Mouse (Mus musculus): Measurements from ENCODE around the gene Ampd3. TPM values are rescaled to one million over a fixed set of nuclear protein-coding genes. Genes with fewer than 3 reads are reported as not detected.
A peak's percentile ranks its signal among the peaks of the same experiment; 100 is the strongest.

The Ampd3 gene
- polyA plus RNA-seq, 1 experiment from 2014 or later: 7.8 TPM

- WGBS: 87% methylated on average over 8 of the region's 8 CpGs
- H3K27me3 ChIP-seq (ENCODE audit: control insufficient read depth, insufficient read depth, low read length): no peaks in the 10 kb centered on the region
- no peak for DNase-seq
These were observed 43.0 kb downstream of the Ampd3 start for GRCm38 (mm10) chr7:110810995-110811394.

GRCm38 (mm10) chr7:110811529-110811928 lies 43.5 kb downstream of the Ampd3 start:
- H3K4me1 ChIP-seq (ENCODE audit: control insufficient read depth, insufficient read depth, low read length): no peaks in the 10 kb centered on the region
- no peaks in the 10 kb centered on the region for H3K27me3 ChIP-seq (ENCODE audit: control insufficient read depth, insufficient read depth, low read length)
- 0 out of 2 replicates have a peak, but pooled peaks cover 3% of the 10 kb centered on the region for H3K36me3 ChIP-seq (ENCODE audit: control insufficient read depth, insufficient read depth, low read length)
- WGBS: 85% methylated on average over 5 of the region's 5 CpGs
- DNase-seq (no peak), ATAC-seq (ENCODE audit: low FRiP score, low TSS enrichment) (no peak)
- H3K9ac ChIP-seq (replicated peaks; ENCODE audit: low read length): no peak overlapping the region
- no peak overlapping the region for H3K4me2 ChIP-seq (ENCODE audit: low read length)
- no peaks in the 10 kb centered on the region for H3K9me3 ChIP-seq (ENCODE audit: control insufficient read depth, low read length)
- H3K27ac ChIP-seq (replicated peaks; ENCODE audit: low read depth, low read length): no peak overlapping the region
- H3K4me3 ChIP-seq (replicated peaks; ENCODE audit: low read depth, low read length): no peak overlapping the region

More at GRCm38 (mm10) chr7:110810995-110811394, 43.0 kb downstream of the Ampd3 start:
- no peaks in the 10 kb centered on the region for H3K9me3 ChIP-seq (ENCODE audit: control insufficient read depth, low read length)
- H3K4me2 ChIP-seq (ENCODE audit: low read length): no peak overlapping the region
- no peak overlapping the region for H3K27ac ChIP-seq (replicated peaks; ENCODE audit: low read depth, low read length)
- no peak for ATAC-seq (ENCODE audit: low FRiP score, low TSS enrichment)
- 0 out of 2 replicates have a peak, but pooled peaks cover 3% of the 10 kb centered on the region for H3K36me3 ChIP-seq (ENCODE audit: control insufficient read depth, insufficient read depth, low read length)
- no peak overlapping the region for H3K9ac ChIP-seq (replicated peaks; ENCODE audit: low read length)
- no peak overlapping the region for H3K4me3 ChIP-seq (replicated peaks; ENCODE audit: low read depth, low read length)
- H3K4me1 ChIP-seq (ENCODE audit: control insufficient read depth, insufficient read depth, low read length): no peaks in the 10 kb centered on the region

GRCm38 (mm10) chr7:110813983-110814382 lies 46.0 kb downstream of the Ampd3 start:
- H3K9me3 ChIP-seq (ENCODE audit: control insufficient read depth, low read length): no peaks in the 10 kb centered on the region
- no peak for DNase-seq
- WGBS: 85% methylated on average over 1 of the region's 1 CpGs

GRCm38 (mm10) chr7:110816037-110816436 lies 48.0 kb downstream of the Ampd3 start:
- peak; percentile 82 for DNase-seq
- Histone ChIP-seq H3K27ac (replicated peaks; ENCODE audit: low read depth, low read length) (no peak overlapping the region), H3K4me2 (ENCODE audit: low read length) (no peak overlapping the region), H3K9me3 (ENCODE audit: control insufficient read depth, low read length) (no peaks in the 10 kb centered on the region), H3K4me3 (replicated peaks; ENCODE audit: low read depth, low read length) (no peak overlapping the region), H3K36me3 (ENCODE audit: control insufficient read depth, insufficient read depth, low read length) (peaks cover 12% of the 10 kb centered on the region; the same call in 1 of the 2 replicates), H3K4me1 (ENCODE audit: control insufficient read depth, insufficient read depth, low read length) (no peaks in the 10 kb centered on the region), H3K9ac (replicated peaks; ENCODE audit: low read length) (no peak overlapping the region), H3K27me3 (ENCODE audit: control insufficient read depth, insufficient read depth, low read length) (no peaks in the 10 kb centered on the region)
- 74% methylated on average over 5 of the region's 5 CpGs for WGBS
- no peak for ATAC-seq (ENCODE audit: low FRiP score, low TSS enrichment)

More at GRCm38 (mm10) chr7:110813983-110814382, 46.0 kb downstream of the Ampd3 start:
- H3K4me1 ChIP-seq (ENCODE audit: control insufficient read depth, insufficient read depth, low read length): no peaks in the 10 kb centered on the region
- no peak overlapping the region for H3K4me2 ChIP-seq (ENCODE audit: low read length)
- no peak for ATAC-seq (ENCODE audit: low FRiP score, low TSS enrichment)
- H3K4me3 ChIP-seq (replicated peaks; ENCODE audit: low read depth, low read length): no peak overlapping the region
- no peaks in the 10 kb centered on the region for H3K27me3 ChIP-seq (ENCODE audit: control insufficient read depth, insufficient read depth, low read length)
- no peak overlapping the region for H3K27ac ChIP-seq (replicated peaks; ENCODE audit: low read depth, low read length)
- 0 out of 2 replicates have a peak, but pooled peaks cover 3% of the 10 kb centered on the region for H3K36me3 ChIP-seq (ENCODE audit: control insufficient read depth, insufficient read depth, low read length)
- no peak overlapping the region for H3K9ac ChIP-seq (replicated peaks; ENCODE audit: low read length)

GRCm38 (mm10) chr7:110818206-110818605 lies 50.2 kb downstream of the Ampd3 start:
- ATAC-seq (ENCODE audit: low FRiP score, low TSS enrichment) (no peak), DNase-seq (no peak)
- WGBS: 86% methylated on average over 6 of the region's 6 CpGs
- Histone ChIP-seq H3K27me3 (ENCODE audit: control insufficient read depth, insufficient read depth, low read length) (no peaks in the 10 kb centered on the region), H3K9me3 (ENCODE audit: control insufficient read depth, low read length) (no peaks in the 10 kb centered on the region), H3K4me1 (ENCODE audit: control insufficient read depth, insufficient read depth, low read length) (no peaks in the 10 kb centered on the region), H3K9ac (replicated peaks; ENCODE audit: low read length) (no peak overlapping the region), H3K4me3 (replicated peaks; ENCODE audit: low read depth, low read length) (no peak overlapping the region), H3K4me2 (ENCODE audit: low read length) (no peak overlapping the region), H3K36me3 (ENCODE audit: control insufficient read depth, insufficient read depth, low read length) (peaks cover 13% of the 10 kb centered on the region; the same call in 1 of the 2 replicates), H3K27ac (replicated peaks; ENCODE audit: low read depth, low read length) (no peak overlapping the region)

GRCm38 (mm10) chr7:110818787-110819350 lies 50.9 kb downstream of the Ampd3 start:
- no peak overlapping the region for H3K27ac ChIP-seq (replicated peaks; ENCODE audit: low read depth, low read length)
- H3K4me3 ChIP-seq (replicated peaks; ENCODE audit: low read depth, low read length): no peak overlapping the region
- no peaks in the 10 kb centered on the region for H3K9me3 ChIP-seq (ENCODE audit: control insufficient read depth, low read length)
- WGBS: 91% methylated on average over 11 of the region's 11 CpGs
- H3K4me2 ChIP-seq (ENCODE audit: low read length): no peak overlapping the region
- peaks cover 20% of the 10 kb centered on the region; the same call in 1 of the 2 replicates for H3K36me3 ChIP-seq (ENCODE audit: control insufficient read depth, insufficient read depth, low read length)
- no peaks in the 10 kb centered on the region for H3K4me1 ChIP-seq (ENCODE audit: control insufficient read depth, insufficient read depth, low read length)
- H3K9ac ChIP-seq (replicated peaks; ENCODE audit: low read length): no peak overlapping the region
- H3K27me3 ChIP-seq (ENCODE audit: control insufficient read depth, insufficient read depth, low read length): no peaks in the 10 kb centered on the region
- no peak for ATAC-seq (ENCODE audit: low FRiP score, low TSS enrichment)
- DNase-seq: no peak

GRCm38 (mm10) chr7:110821068-110821467 lies 53.1 kb downstream of the Ampd3 start:
- H3K27me3 ChIP-seq (ENCODE audit: control insufficient read depth, insufficient read depth, low read length): no peaks in the 10 kb centered on the region
- no peaks in the 10 kb centered on the region for H3K9me3 ChIP-seq (ENCODE audit: control insufficient read depth, low read length)
- no peak overlapping the region for H3K4me2 ChIP-seq (ENCODE audit: low read length)
- ATAC-seq (ENCODE audit: low FRiP score, low TSS enrichment) (no peak), DNase-seq (no peak)
- H3K36me3 ChIP-seq (ENCODE audit: control insufficient read depth, insufficient read depth, low read length): peaks cover 25% of the 10 kb centered on the region
- H3K4me3 ChIP-seq (replicated peaks; ENCODE audit: low read depth, low read length): no peak overlapping the region
- 63% methylated on average over 5 of the region's 5 CpGs for WGBS
- no peaks in the 10 kb centered on the region for H3K4me1 ChIP-seq (ENCODE audit: control insufficient read depth, insufficient read depth, low read length)
- no peak overlapping the region for H3K9ac ChIP-seq (replicated peaks; ENCODE audit: low read length)
- H3K27ac ChIP-seq (replicated peaks; ENCODE audit: low read depth, low read length): no peak overlapping the region

- Histone ChIP-seq H3K4me1 (ENCODE audit: control insufficient read depth, insufficient read depth, low read length) (no peaks in the 10 kb centered on the region), H3K36me3 (ENCODE audit: control insufficient read depth, insufficient read depth, low read length) (peaks cover 25% of the 10 kb centered on the region), H3K27me3 (ENCODE audit: control insufficient read depth, insufficient read depth, low read length) (no peaks in the 10 kb centered on the region), H3K27ac (replicated peaks; ENCODE audit: low read depth, low read length) (no peak overlapping the region), H3K4me2 (ENCODE audit: low read length) (no peak overlapping the region), H3K4me3 (replicated peaks; ENCODE audit: low read depth, low read length) (no peak overlapping the region), H3K9me3 (ENCODE audit: control insufficient read depth, low read length) (no peaks in the 10 kb centered on the region), H3K9ac (replicated peaks; ENCODE audit: low read length) (no peak overlapping the region)
- peak; percentile 51 for DNase-seq
- ATAC-seq (ENCODE audit: low FRiP score, low TSS enrichment): no peak
- 86% methylated on average over 3 of the region's 3 CpGs for WGBS
These were observed 53.6 kb downstream of the Ampd3 start for GRCm38 (mm10) chr7:110821653-110822052.

GRCm38 (mm10) chr7:110822055-110822454 lies 54.0 kb downstream of the Ampd3 start:
- no peak for DNase-seq
- H3K4me2 ChIP-seq (ENCODE audit: low read length): no peak overlapping the region
- 95% methylated on average over 4 of the region's 4 CpGs for WGBS

More at GRCm38 (mm10) chr7:110822055-110822454, 54.0 kb downstream of the Ampd3 start:
- no peak for ATAC-seq (ENCODE audit: low FRiP score, low TSS enrichment)
- H3K27me3 ChIP-seq (ENCODE audit: control insufficient read depth, insufficient read depth, low read length): no peaks in the 10 kb centered on the region
- H3K4me3 ChIP-seq (replicated peaks; ENCODE audit: low read depth, low read length): no peak overlapping the region
- peaks cover 25% of the 10 kb centered on the region for H3K36me3 ChIP-seq (ENCODE audit: control insufficient read depth, insufficient read depth, low read length)
- no peak overlapping the region for H3K27ac ChIP-seq (replicated peaks; ENCODE audit: low read depth, low read length)
- no peak overlapping the region for H3K9ac ChIP-seq (replicated peaks; ENCODE audit: low read length)
- no peaks in the 10 kb centered on the region for H3K9me3 ChIP-seq (ENCODE audit: control insufficient read depth, low read length)
- no peaks in the 10 kb centered on the region for H3K4me1 ChIP-seq (ENCODE audit: control insufficient read depth, insufficient read depth, low read length)

All from midbrain, embryonic 14.5 days (tissue).